In the genomic region with DNA sequence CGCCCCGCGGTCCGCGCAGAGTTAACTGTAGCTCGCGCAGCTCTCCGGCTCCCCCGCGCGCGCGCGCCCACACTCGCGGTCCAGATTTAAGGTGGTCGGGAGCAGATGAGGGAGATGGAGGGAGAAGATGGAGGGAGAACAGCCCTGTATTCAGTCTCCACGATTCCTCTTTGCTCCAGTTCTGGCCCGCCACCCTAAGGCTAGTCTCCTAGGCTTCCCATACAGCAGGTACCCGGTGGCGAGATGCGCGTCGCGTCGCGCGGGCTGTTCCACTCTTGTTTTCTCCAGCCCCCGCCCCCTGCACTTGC, we compare ENCODE assay signal across 7 mouse cellular contexts. TPM values are rescaled to one million over a fixed set of nuclear protein-coding genes. Genes with fewer than 3 reads are reported as not detected.
DNase-seq lines count a peak whose midpoint lies in the region; ATAC-seq and TF ChIP-seq lines count a peak whose summit lies in the region.

No protein-coding gene starts in this region.

- no peak for TF ChIP-seq CTCF in lung, embryonic 14.5 days (IDR thresholded peaks at IDR 0.05; ENCODE audit: low read depth)

- DNase-seq in urinary bladder, postnatal 14 days (ENCODE audit: low spot score), result peak; percentile 29
- no peak for DNase-seq in urinary bladder, postnatal 36 days (ENCODE audit: low spot score in 2 of 2)
- peak; percentile 61 for DNase-seq in forebrain, embryonic 14.5 days (ENCODE audit: low spot score)
- DNase-seq in kidney, postnatal 10 days, result peak; percentile 54
- peak; percentile 57 for DNase-seq in lung, embryonic 14.5 days
- DNase-seq in right cerebral cortex, postnatal 14 days, result peak; percentile 81
- DNase-seq in thymus, postnatal 0 days (ENCODE audit: low spot score), result no peak

- peak overlapping the region; percentile 42 for H3K4me3 ChIP-seq in forebrain, embryonic 14.5 days (ENCODE audit: low read depth, low read length)
- peak overlapping the region; percentile 57 for H3K4me3 ChIP-seq in lung, embryonic 14.5 days (ENCODE audit: low read depth, low read length)

- 0 out of 2 replicates have a peak, but pooled peaks cover 7% of the 10 kb centered on the region for H3K4me1 ChIP-seq in forebrain, embryonic 14.5 days (ENCODE audit: control insufficient read depth, insufficient read depth, low read length)
- no peaks in the 10 kb centered on the region for H3K4me1 ChIP-seq in lung, embryonic 14.5 days (ENCODE audit: insufficient read depth)

- H3K4me2 ChIP-seq in forebrain, embryonic 14.5 days (ENCODE audit: low read length), result peak overlapping the region; percentile 72
- H3K4me2 ChIP-seq in lung, embryonic 14.5 days, result peak overlapping the region; percentile 71

- no peak overlapping the region for H3K27ac ChIP-seq in forebrain, embryonic 14.5 days (ENCODE audit: low read depth, low read length)
- peak overlapping the region; percentile 98 for H3K27ac ChIP-seq in lung, embryonic 14.5 days (ENCODE audit: low read depth)

- ATAC-seq in forebrain, embryonic 14.5 days, result peak; percentile 24; the same call in 1 of the 2 replicates
- no peak for ATAC-seq in lung, embryonic 14.5 days (ENCODE audit: insufficient read depth)

- no peaks in the 10 kb centered on the region for H3K36me3 ChIP-seq in forebrain, embryonic 14.5 days (ENCODE audit: control insufficient read depth, insufficient read depth, low read length)
- no peaks in the 10 kb centered on the region for H3K36me3 ChIP-seq in lung, embryonic 14.5 days (ENCODE audit: insufficient read depth)

- H3K9me3 ChIP-seq in forebrain, embryonic 14.5 days (replicated peaks; ENCODE audit: control insufficient read depth, low read length), result no peaks in the 10 kb centered on the region
- H3K9me3 ChIP-seq in lung, embryonic 14.5 days (ENCODE audit: low read depth, low read length), result no peaks in the 10 kb centered on the region

- H3K9ac ChIP-seq in forebrain, embryonic 14.5 days (ENCODE audit: low read length), result peak overlapping the region; percentile 54
- peak overlapping the region; percentile 71 for H3K9ac ChIP-seq in lung, embryonic 14.5 days

- H3K27me3 ChIP-seq in forebrain, embryonic 14.5 days (replicated peaks; ENCODE audit: control insufficient read depth, insufficient read depth, low read length), result peaks cover 91% of the 10 kb centered on the region
- peaks cover 88% of the 10 kb centered on the region for H3K27me3 ChIP-seq in lung, embryonic 14.5 days (ENCODE audit: insufficient read depth, low read length)

- 0% methylated on average over 10 of the region's 29 CpGs for WGBS in forebrain, embryonic 14.5 days
- WGBS in lung, embryonic 14.5 days, result under 1% methylated on average over 29 of the region's 29 CpGs

RNA-seq across cellular contexts. Expression of a gene that starts 2.0 kb away (rescaled TPM):
- polyA plus RNA-seq in forebrain, embryonic 14.5 days (2014; fragmentation: Nextera tagmentation; extraction: Ambion mirVana), result 0.70 and 0.84 TPM in 2 replicates
- polyA plus RNA-seq in lung, embryonic 14.5 days (2014; fragmentation: Nextera tagmentation; extraction: Ambion mirVana), result 5.9 and 6.3 TPM in 2 replicates
- 0.04 TPM in 1 of 2 replicates, not detected in the other for polyA plus RNA-seq in thymus, postnatal 0 days (2015; fragmentation: Nextera tagmentation; extraction: Ambion mirVana)

Comparison
In these comparisons a context has a peak if more than half of its experiments do, and no peak if none do; other contexts are left out.
1. DNase-seq: peak in urinary bladder, postnatal 14 days (single experiment), forebrain, embryonic 14.5 days (single experiment), kidney, postnatal 10 days (single experiment), lung, embryonic 14.5 days (single experiment) and right cerebral cortex, postnatal 14 days (single experiment); none in urinary bladder, postnatal 36 days (0 of 2) and thymus, postnatal 0 days (single experiment).